Mouse (Mus musculus) MEL (cell line): ENCODE results near the gene Tldc1. TPM values are rescaled to one million over a fixed set of nuclear protein-coding genes. Genes with fewer than 3 reads are reported as not detected.

Source experiments
- DNase-seq: peaks from one replicate; pipeline ENCODE4 v3.0.0; 2011; ENCODE audit warnings: low read depth, low spot score
- H3K27ac ChIP-seq: 2 replicates; pipeline ENCODE4 v1.5.1; 2012; ENCODE audit warnings: low read depth, mild to moderate bottlenecking, control low read depth, low read length, moderate library complexity; ENCODE audit not compliant: control insufficient read depth
- H3K27me3 ChIP-seq, 2 experiments: fragments of 150-350 bp in 1 of 2; sonication (generic) in 1 of 2; 2 replicates each; pipeline ENCODE4 v1.6.1; 2012; ENCODE audit warnings: low read length in 2 of 2, mild to moderate bottlenecking in 2 of 2, improper control_type of control experiment in 1 of 2, moderate library complexity in 1 of 2; ENCODE audit not compliant: insufficient read depth in 2 of 2, control insufficient read depth in 1 of 2
- H3K36me3 ChIP-seq, 2 experiments: 2 replicates each; pipeline ENCODE4 v1.6.1; 2012 to 2014; ENCODE audit warnings: low read length in 2 of 2, improper control_type of control experiment in 1 of 2, inconsistent platforms in 1 of 2, mild to moderate bottlenecking in 1 of 2; ENCODE audit not compliant: insufficient read depth in 2 of 2, control insufficient read depth in 1 of 2
- H3K4me1 ChIP-seq, 2 experiments: fragments of 150-350 bp in 1 of 2; sonication (generic) in 1 of 2; 2 replicates each; pipeline ENCODE4 v1.6.1; 2012; ENCODE audit warnings: low read length in 2 of 2, improper control_type of control experiment in 1 of 2, mild to moderate bottlenecking in 1 of 2; ENCODE audit not compliant: insufficient read depth in 2 of 2, control insufficient read depth in 1 of 2
- H3K4me3 ChIP-seq, 2 experiments: fragments of 150-350 bp in 1 of 2; sonication (generic) in 1 of 2; 2 replicates each; pipeline ENCODE4 v1.5.1; 2012; ENCODE audit warnings: low read depth in 2 of 2, low read length in 2 of 2, mild to moderate bottlenecking in 2 of 2, moderate library complexity in 2 of 2, control low read depth in 1 of 2, improper control_type of control experiment in 1 of 2; ENCODE audit not compliant: control insufficient read depth in 1 of 2, insufficient read depth in 1 of 2
- H3K79me2 ChIP-seq: 2 replicates; pipeline ENCODE4 v1.6.1; 2012; ENCODE audit warnings: mild to moderate bottlenecking, low read length, moderate library complexity; ENCODE audit not compliant: control insufficient read depth, poor library complexity, insufficient read depth
- H3K9ac ChIP-seq: 2 replicates; pipeline ENCODE4 v1.6.1; 2012; ENCODE audit warnings: low read depth, mild to moderate bottlenecking, control low read depth, low read length, moderate library complexity; ENCODE audit not compliant: control insufficient read depth, poor library complexity, severe bottlenecking
- H3K9me3 ChIP-seq: fragments of 150-350 bp; sonication (generic); replicated peaks from 2 replicates; pipeline ENCODE4 v1.6.1; 2012; ENCODE audit warnings: mild to moderate bottlenecking, low read length, improper control_type of control experiment, moderate library complexity; ENCODE audit not compliant: insufficient read depth
- BHLHE40 ChIP-seq: IDR thresholded peaks from 2 replicates; pipeline ENCODE4 v1.6.1; 2012; ENCODE audit warnings: low read depth, mild to moderate bottlenecking, inconsistent platforms, low read length, improper control_type of control experiment, borderline replicate concordance
- CHD1 ChIP-seq: IDR thresholded peaks from 2 replicates; pipeline ENCODE4 v1.6.1; 2012; ENCODE audit warnings: low read depth, mild to moderate bottlenecking, inconsistent platforms, low read length, improper control_type of control experiment
- CHD2 ChIP-seq: IDR thresholded peaks from 2 replicates; pipeline ENCODE4 v1.6.1; 2011; ENCODE audit warnings: low read length, improper control_type of control experiment
- CTCF ChIP-seq, 3 experiments: IDR thresholded peaks in 2 of 3; conservative IDR thresholded peaks in 1 of 3; 2 replicates each; pipeline ENCODE4 v1.5.1; 2011 to 2012; ENCODE audit warnings: low read length in 3 of 3, low read depth in 2 of 3, mild to moderate bottlenecking in 2 of 3, improper control_type of control experiment in 1 of 3, inconsistent platforms in 1 of 3, mixed read lengths in 1 of 3, moderate library complexity in 1 of 3; ENCODE audit not compliant: control insufficient read depth in 1 of 3, insufficient read depth in 1 of 3, poor library complexity in 1 of 3, severe bottlenecking in 1 of 3
- ELF1 ChIP-seq: IDR thresholded peaks from 2 replicates; pipeline ENCODE4 v1.6.1; 2014; ENCODE audit warnings: low read depth, mild to moderate bottlenecking, inconsistent platforms, low read length, improper control_type of control experiment, moderate library complexity
- ETS1 ChIP-seq: IDR thresholded peaks from 2 replicates; pipeline ENCODE4 v1.6.1; 2012; ENCODE audit warnings: low read depth, mild to moderate bottlenecking, inconsistent platforms, low read length, improper control_type of control experiment, moderate library complexity
- GABPA ChIP-seq: IDR thresholded peaks from 2 replicates; pipeline ENCODE4 v1.6.1; 2012; ENCODE audit warnings: low read depth, mild to moderate bottlenecking, inconsistent platforms, low read length, improper control_type of control experiment, moderate library complexity
- GATA1 ChIP-seq: IDR thresholded peaks from 2 replicates; pipeline ENCODE4 v1.6.1; 2011; ENCODE audit warnings: low read depth, low read length, improper control_type of control experiment
- HCFC1 ChIP-seq: IDR thresholded peaks from 2 replicates; pipeline ENCODE4 v1.6.1; 2012; ENCODE audit warnings: low read depth, mild to moderate bottlenecking, inconsistent platforms, low read length, improper control_type of control experiment, moderate library complexity
- JUND ChIP-seq: IDR thresholded peaks from 2 replicates; pipeline ENCODE4 v1.6.1; 2011; ENCODE audit warnings: low read depth, mild to moderate bottlenecking, improper control_type of control experiment, low read length
- MAX ChIP-seq: IDR thresholded peaks from 2 replicates; pipeline ENCODE4 v1.6.1; 2011; ENCODE audit warnings: low read length, improper control_type of control experiment
- MAZ ChIP-seq: IDR thresholded peaks from 2 replicates; pipeline ENCODE4 v1.6.1; 2012; ENCODE audit warnings: low read depth, mild to moderate bottlenecking, inconsistent platforms, low read length, improper control_type of control experiment
- MXI1 ChIP-seq: IDR thresholded peaks from 2 replicates; pipeline ENCODE4 v1.6.1; 2011; ENCODE audit warnings: mild to moderate bottlenecking, low read depth, low read length, improper control_type of control experiment
- MYB ChIP-seq: IDR thresholded peaks from 2 replicates; pipeline ENCODE4 v1.6.1; 2011; ENCODE audit warnings: mild to moderate bottlenecking, low read depth, low read length, improper control_type of control experiment
- NELFE ChIP-seq: IDR thresholded peaks from 2 replicates; pipeline ENCODE4 v1.6.1; 2011; ENCODE audit warnings: low read depth, low read length, improper control_type of control experiment
- NRF1 ChIP-seq: IDR thresholded peaks from 2 replicates; pipeline ENCODE4 v1.6.1; 2014; ENCODE audit warnings: low read depth, mild to moderate bottlenecking, inconsistent platforms, low read length, improper control_type of control experiment, moderate library complexity; ENCODE audit not compliant: poor library complexity, insufficient read depth, severe bottlenecking
- POLR2AphosphoS2 ChIP-seq: IDR thresholded peaks from 2 replicates; pipeline ENCODE4 v1.6.1; 2011; ENCODE audit warnings: low read length, improper control_type of control experiment
- POLR2AphosphoS5 ChIP-seq: IDR thresholded peaks from 2 replicates; pipeline ENCODE4 v1.6.1; 2012; ENCODE audit warnings: low read depth, borderline replicate concordance, mild to moderate bottlenecking, inconsistent platforms, low read length, moderate library complexity, mixed read lengths
- RAD21 ChIP-seq: IDR thresholded peaks from 2 replicates; pipeline ENCODE4 v1.6.1; 2011; ENCODE audit warnings: mild to moderate bottlenecking, low read depth, low read length, improper control_type of control experiment
- RCOR1 ChIP-seq: IDR thresholded peaks from 2 replicates; pipeline ENCODE4 v1.6.1; 2012; ENCODE audit warnings: low read depth, mild to moderate bottlenecking, inconsistent platforms, low read length, improper control_type of control experiment
- SIN3A ChIP-seq: IDR thresholded peaks from 2 replicates; pipeline ENCODE4 v1.6.1; 2012; ENCODE audit warnings: low read length, improper control_type of control experiment, inconsistent platforms
- TBP ChIP-seq: IDR thresholded peaks from 2 replicates; pipeline ENCODE4 v1.8.0; 2011; ENCODE audit warnings: low read depth, low read length, improper control_type of control experiment
- TCF12 ChIP-seq: IDR thresholded peaks from 2 replicates; pipeline ENCODE4 v1.6.1; 2014; ENCODE audit warnings: low read depth, mild to moderate bottlenecking, inconsistent platforms, low read length, improper control_type of control experiment, moderate library complexity
- UBTF ChIP-seq: IDR thresholded peaks from 2 replicates; pipeline ENCODE4 v1.6.1; 2012; ENCODE audit warnings: low read depth, mild to moderate bottlenecking, inconsistent platforms, low read length, improper control_type of control experiment, moderate library complexity, borderline replicate concordance; ENCODE audit not compliant: insufficient read depth
- USF1 ChIP-seq: IDR thresholded peaks from 2 replicates; pipeline ENCODE4 v1.6.1; 2014; ENCODE audit warnings: low read depth, mild to moderate bottlenecking, inconsistent platforms, low read length, improper control_type of control experiment, moderate library complexity
- USF2 ChIP-seq, 2 experiments: IDR thresholded peaks; 2 replicates each; pipeline ENCODE4 v1.6.1; 2011 to 2012; ENCODE audit warnings: improper control_type of control experiment in 2 of 2, low read length in 2 of 2, borderline replicate concordance in 1 of 2, inconsistent platforms in 1 of 2, low read depth in 1 of 2, mild to moderate bottlenecking in 1 of 2; ENCODE audit not compliant: insufficient read depth in 1 of 2
- ZMIZ1 ChIP-seq: IDR thresholded peaks from 2 replicates; pipeline ENCODE4 v1.6.1; 2012; ENCODE audit warnings: low read depth, mild to moderate bottlenecking, inconsistent platforms, low read length, improper control_type of control experiment, moderate library complexity
- polyA plus RNA-seq, 2 experiments: library from polyadenylated mRNA; stranded (reverse) in 1 of 2; unstranded in 1 of 2; fragments of >175 nt in 1 of 2; fragments of >200 nt in 1 of 2; gene quantifications; 2 replicates each; pipeline versions ENCODE4 v1.2.1 to v1.2.4; 2012; ENCODE audit warnings: low replicate concordance in 2 of 2, low read depth in 1 of 2; ENCODE audit not compliant: insufficient read length in 2 of 2, insufficient read depth in 1 of 2, missing spikeins in 1 of 2
- total RNA-seq: library from RNA; depleted of rRNA; stranded (reverse); fragments of 300-350 nt; gene quantifications from 2 replicates; pipeline ENCODE4 v1.2.3, GENCODE M21; 2012

Tldc1 gene
- total and polyA plus RNA-seq, 3 experiments: 16.1 to 16.4 TPM; not detected in 1

DNA sequence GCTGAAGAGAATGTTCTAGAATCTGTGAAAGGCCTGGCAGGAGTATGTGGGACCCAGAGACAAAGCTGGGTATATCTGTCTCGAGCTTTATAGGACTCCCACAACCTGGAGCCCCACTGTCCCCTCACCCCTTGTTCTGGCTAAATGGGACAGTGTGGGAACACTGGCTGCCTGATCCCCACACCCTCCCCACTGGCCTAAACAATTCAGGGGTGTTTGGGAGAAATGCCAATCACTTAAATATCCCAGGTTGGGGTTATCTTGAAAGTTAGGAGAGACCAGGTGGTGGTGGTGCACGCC lies 20.7 kb upstream of the Tldc1 start (continued):
- no peak for TF ChIP-seq NRF1
- TF ChIP-seq, all 39 proteins: peak for 0

GRCm38 (mm10) chr8:119798170-119798964 lies 20.2 kb upstream of the Tldc1 start:
- peak overlapping the region; percentile 56 for H3K9ac ChIP-seq
- TF ChIP-seq SIN3A (peak; percentile 69), MXI1 (peak; percentile 73), RCOR1 (peak; percentile 16; the same call in 1 of the 2 replicates), MYB (no peak), NRF1 (no peak), HCFC1 (peak; percentile 70), POLR2AphosphoS5 (no peak), MAX (peak; percentile 93), USF2 (IDR thresholded peaks at IDR 0.05; ENCODE audit: borderline replicate concordance in 1 of 2, insufficient read depth in 1 of 2, low read depth in 1 of 2, low read length in 2 of 2) (peak; percentile 43 to 79; a peak in 3 of 4 replicates), JUND (no peak), NELFE (0 out of 2 replicates have a peak, but pooled peaks have one; percentile 13), USF1 (peak; percentile 97), CHD2 (no peak), BHLHE40 (no peak; the same call in 1 of the 2 replicates), ZMIZ1 (no peak), ELF1 (peak; percentile 74)
- H3K27me3 ChIP-seq: no peaks in the 10 kb centered on the region
- H3K27ac ChIP-seq: peak overlapping the region; percentile 60
- H3K4me1 ChIP-seq: peaks cover 0 to 8% of the 10 kb centered on the region in 2 experiments; a peak in 3 of 4 replicates
- H3K36me3 ChIP-seq: no peaks in the 10 kb centered on the region
- peak overlapping the region; percentile 63 to 64 for H3K4me3 ChIP-seq
- no peaks in the 10 kb centered on the region for H3K9me3 ChIP-seq
- peak; percentile 93 for DNase-seq
- H3K79me2 ChIP-seq: no peaks in the 10 kb centered on the region

GRCm38 (mm10) chr8:119795651-119796050 lies 17.4 kb upstream of the Tldc1 start:
- TF ChIP-seq GATA1 (no peak), MYB (no peak), HCFC1 (no peak), TCF12 (no peak), ETS1 (no peak), RAD21 (no peak), POLR2AphosphoS2 (no peak), CHD1 (no peak), RCOR1 (no peak), NRF1 (no peak), TBP (no peak), UBTF (no peak), MAZ (no peak), CTCF (IDR thresholded peaks at IDR 0.05 in 2 of 3, conservative IDR thresholded peaks at IDR 0.05 in 1 of 3; ENCODE audit: control insufficient read depth in 1 of 3, insufficient read depth in 1 of 3, low read depth in 2 of 3, low read length in 3 of 3, poor library complexity in 1 of 3, severe bottlenecking in 1 of 3) (no peak), GABPA (no peak)
- no peaks in the 10 kb centered on the region for H3K79me2 ChIP-seq

More at GRCm38 (mm10) chr8:119795651-119796050, 17.4 kb upstream of the Tldc1 start:
- DNase-seq: no peak
- Histone ChIP-seq H3K9ac (no peak overlapping the region), H3K4me3 (no peak overlapping the region), H3K9me3 (no peaks in the 10 kb centered on the region), H3K36me3 (no peaks in the 10 kb centered on the region), H3K27me3 (no peaks in the 10 kb centered on the region), H3K27ac (no peak overlapping the region), H3K4me1 (peaks cover 0 to 8% of the 10 kb centered on the region in 2 experiments; a peak in 3 of 4 replicates)
